Mouse (Mus musculus) heart, postnatal 0 days (tissue): ENCODE results near the gene Rcc2. TPM values are rescaled to one million over a fixed set of nuclear protein-coding genes. Genes with fewer than 3 reads are reported as not detected.

Experiments
- ATAC-seq: fragments of 200-750 bp; cut with Nextera tagmentation; 2 replicates; pipeline ENCODE4 v1.8.0; 2017; ENCODE audit warnings: low read depth, moderate number of reproducible peaks, moderate library complexity; ENCODE audit not compliant: insufficient read depth
- DNase-seq: peaks from one replicate; pipeline ENCODE4 v3.0.0-alpha.2; 2016; ENCODE audit warnings: low spot score
- H3K27ac ChIP-seq: fragments of 300-500 bp; sonication (generic); 2 replicates; pipeline ENCODE4 v1.5.1; 2014; ENCODE audit warnings: low read depth, mild to moderate bottlenecking
- H3K27me3 ChIP-seq: fragments of 300-500 bp; sonication (generic); 2 replicates; pipeline ENCODE4 v1.6.1; 2014; ENCODE audit warnings: low read length, mixed read lengths; ENCODE audit not compliant: control insufficient read depth, insufficient read depth
- H3K36me3 ChIP-seq: fragments of 300-500 bp; sonication (generic); replicated peaks from 2 replicates; pipeline ENCODE4 v1.6.1; 2014; ENCODE audit warnings: low read length, mixed read lengths; ENCODE audit not compliant: control insufficient read depth, insufficient read depth
- H3K4me1 ChIP-seq: fragments of 300-500 bp; sonication (generic); 2 replicates; pipeline ENCODE4 v1.6.1; 2014; ENCODE audit warnings: antibody characterized with exemption; ENCODE audit not compliant: control insufficient read depth, insufficient read depth
- H3K4me2 ChIP-seq: fragments of 300-500 bp; sonication (generic); 2 replicates; pipeline ENCODE4 v1.6.1; 2014; ENCODE audit warnings: low read depth, mild to moderate bottlenecking, low read length, moderate library complexity
- H3K4me3 ChIP-seq: fragments of 300-500 bp; sonication (generic); 2 replicates; pipeline ENCODE4 v1.5.1; 2014; ENCODE audit warnings: low read depth, low read length
- H3K9ac ChIP-seq: fragments of 300-500 bp; sonication (generic); replicated peaks from 2 replicates; pipeline ENCODE4 v1.6.1; 2014; ENCODE audit warnings: low read depth, low read length, mixed read lengths
- H3K9me3 ChIP-seq: fragments of 300-500 bp; sonication (generic); replicated peaks from 2 replicates; pipeline ENCODE4 v1.6.1; 2016; ENCODE audit warnings: low read length; ENCODE audit not compliant: control insufficient read depth
- CTCF ChIP-seq: IDR thresholded peaks from 2 replicates; pipeline ENCODE4 v1.5.1; 2016; ENCODE audit warnings: antibody characterized with exemption, control low read depth, low read depth
- EP300 ChIP-seq: IDR thresholded peaks from 2 replicates; pipeline ENCODE4 v1.6.1; 2016; ENCODE audit warnings: antibody characterized with exemption, low read depth
- WGBS: fragments of 180-500 bp; shearing (Covaris S2); extraction: QIAGEN DNeasy Blood & Tissue Kit; methylation state at CpG from one replicate; pipeline ENCODE4 v1.1.7; 2014; 5-methylcytosine and 5-hydroxymethylcytosine counted together
- microRNA-seq: library from miRNA; unstranded; fragments of <30 nt; microRNA quantifications from one replicate; pipeline ENCODE4, GENCODE M21; 2016
- polyA plus RNA-seq: library from polyadenylated mRNA; unstranded; fragments of >200 nt; fragmentation: Nextera tagmentation; extraction: Ambion mirVana; gene quantifications from 2 replicates; pipeline ENCODE4 v1.2.1, GENCODE M21; 2015
- total RNA-seq: library from RNA; depleted of rRNA; stranded (reverse); fragments of >200 nt; gene quantifications from 2 replicates; pipeline ENCODE4 v1.2.3, GENCODE M21; 2014; ENCODE audit warnings: low replicate concordance; rRNA removed

Gene Rcc2
- total and polyA plus RNA-seq, 2 experiments from 2014 or later: 4.8 to 36.9 TPM

GRCm38 (mm10) chr4:140763158-140763557 is 62.8 kb downstream of the Rcc2 start:
- Histone ChIP-seq H3K27ac (no peak overlapping the region), H3K4me3 (no peak overlapping the region), H3K9ac (no peak overlapping the region), H3K27me3 (no peaks in the 10 kb centered on the region), H3K9me3 (no peaks in the 10 kb centered on the region), H3K4me2 (no peak overlapping the region), H3K4me1 (no peaks in the 10 kb centered on the region), H3K36me3 (no peaks in the 10 kb centered on the region)
- 20% methylated on average over 9 of the region's 9 CpGs for WGBS
- DNase-seq: no peak
- TF ChIP-seq EP300 (no peak), CTCF (peak; percentile 49)
- ATAC-seq: peak; percentile 58

- no peak for TF ChIP-seq EP300
- no peak for TF ChIP-seq CTCF
- Histone ChIP-seq H3K27ac (no peak overlapping the region), H3K27me3 (no peaks in the 10 kb centered on the region), H3K4me3 (no peak overlapping the region), H3K9me3 (no peaks in the 10 kb centered on the region), H3K4me1 (no peaks in the 10 kb centered on the region), H3K9ac (no peak overlapping the region), H3K4me2 (no peak overlapping the region), H3K36me3 (no peaks in the 10 kb centered on the region)
- DNase-seq: no peak
- no peak for ATAC-seq
- 62% methylated on average over 3 of the region's 3 CpGs for WGBS
Measured at GRCm38 (mm10) chr4:140765936-140766335, 65.6 kb downstream of the Rcc2 start.

DNA sequence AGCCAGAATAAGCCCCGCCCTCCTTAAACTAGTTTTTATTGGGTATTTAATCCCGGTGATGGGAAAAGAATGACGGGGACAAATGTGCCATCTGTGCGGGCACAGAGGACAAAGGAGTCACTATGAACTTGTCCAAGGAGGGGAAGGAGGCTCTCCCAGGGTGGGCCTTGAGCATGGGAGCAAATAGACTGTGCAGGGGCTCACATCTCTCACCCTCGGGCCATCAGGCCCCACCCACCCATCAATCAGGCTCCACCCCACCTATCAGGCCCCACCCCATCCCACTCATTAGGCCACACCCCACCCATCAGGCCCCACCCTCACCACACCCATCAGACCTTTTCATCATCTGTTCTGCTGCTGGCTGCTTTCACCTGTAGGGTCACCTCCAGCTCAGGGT is 68.6 kb downstream of the Rcc2 start:
- no peak overlapping the region for H3K4me2 ChIP-seq
- no peaks in the 10 kb centered on the region for H3K4me1 ChIP-seq
- TF ChIP-seq EP300: no peak
- no peak for TF ChIP-seq CTCF
- no peak overlapping the region for H3K9ac ChIP-seq
- no peak overlapping the region for H3K27ac ChIP-seq
- no peaks in the 10 kb centered on the region for H3K9me3 ChIP-seq
- H3K4me3 ChIP-seq: no peak overlapping the region
- H3K27me3 ChIP-seq: no peaks in the 10 kb centered on the region
- WGBS: 81% methylated on average over 5 of the region's 5 CpGs
- no peaks in the 10 kb centered on the region for H3K36me3 ChIP-seq
- ATAC-seq (no peak), DNase-seq (no peak)

GRCm38 (mm10) chr4:140770433-140770832 is 70.1 kb downstream of the Rcc2 start:
- Histone ChIP-seq H3K27ac (0 out of 2 replicates have a peak overlapping the region, but pooled peaks have one; percentile 5), H3K9me3 (no peaks in the 10 kb centered on the region), H3K4me1 (no peaks in the 10 kb centered on the region), H3K4me2 (peak overlapping the region; percentile 53), H3K27me3 (no peaks in the 10 kb centered on the region), H3K9ac (0 out of 2 replicates have a peak overlapping the region, but pooled peaks have one; percentile 8), H3K36me3 (no peaks in the 10 kb centered on the region), H3K4me3 (peak overlapping the region; percentile 40)
- ATAC-seq: peak; percentile 58
- WGBS: 11% methylated on average over 13 of the region's 13 CpGs
- DNase-seq: peak; percentile 53
- TF ChIP-seq EP300 (no peak), CTCF (no peak)

DNA sequence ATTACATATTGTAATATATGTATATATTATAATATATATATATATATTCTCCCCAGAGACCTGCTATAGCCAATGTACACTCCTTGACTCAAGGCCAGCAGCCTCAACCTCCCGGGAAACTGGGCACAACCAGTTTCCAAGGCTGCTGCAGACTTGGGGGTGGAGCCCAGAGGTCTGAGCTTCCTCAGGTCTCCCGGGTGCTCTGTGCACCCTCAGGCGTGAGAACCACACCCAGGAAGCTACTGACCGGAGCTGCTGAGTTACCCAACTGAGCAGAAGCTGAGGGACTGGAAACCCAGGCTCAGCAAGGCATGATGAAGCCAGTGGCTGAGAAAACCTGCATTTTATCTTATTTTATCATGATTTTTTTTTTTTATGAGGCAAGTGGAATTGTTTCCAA is 70.8 kb downstream of the Rcc2 start:
- Histone ChIP-seq H3K27ac (no peak overlapping the region), H3K4me1 (no peaks in the 10 kb centered on the region), H3K4me3 (no peak overlapping the region), H3K27me3 (no peaks in the 10 kb centered on the region), H3K9me3 (no peaks in the 10 kb centered on the region), H3K4me2 (no peak overlapping the region), H3K36me3 (no peaks in the 10 kb centered on the region), H3K9ac (no peak overlapping the region)
- WGBS: 27% methylated on average over 4 of the region's 4 CpGs
- no peak for ATAC-seq
- TF ChIP-seq CTCF: no peak
- no peak for TF ChIP-seq EP300
- no peak for DNase-seq

Small RNA genes within 50 kb of the gene (microRNA-seq; reads per million reads assigned to microRNA genes)
- gene Gm23045 (not detected), gene Gm25951 (not detected)

Other genes starting within 250 kb of the Rcc2 start
- 46.8 and 52.8 TPM in 2 replicates for gene Arhgef10l, start 34.5 kb upstream of the Rcc2 start, total RNA-seq
- gene Arhgef10l, start 34.5 kb upstream of the Rcc2 start, polyA plus RNA-seq: 12.1 and 15.4 TPM in 2 replicates
- not detected in 2 replicates for gene Padi6, start 42.1 kb downstream of the Rcc2 start, total RNA-seq
- gene Padi6, start 42.1 kb downstream of the Rcc2 start, polyA plus RNA-seq: 0.07 TPM in 1 of 2 replicates, not detected in the other
- gene Padi4, start 73.7 kb downstream of the Rcc2 start, total RNA-seq: 2.4 and 2.7 TPM in 2 replicates
- gene Padi4, start 73.7 kb downstream of the Rcc2 start, polyA plus RNA-seq: 1.1 and 1.2 TPM in 2 replicates
- 0.04 TPM in 1 of 2 replicates, not detected in the other for gene Padi3, start 110.1 kb downstream of the Rcc2 start, total RNA-seq
- 0.11 TPM in 2 replicates for gene Padi3, start 110.1 kb downstream of the Rcc2 start, polyA plus RNA-seq
- gene Padi1, start 145.2 kb downstream of the Rcc2 start, total RNA-seq: not detected in 2 replicates
- gene Padi1, start 145.2 kb downstream of the Rcc2 start, polyA plus RNA-seq: 0.04 TPM in 1 of 2 replicates, not detected in the other
- 0.31 TPM in 1 of 2 replicates, not detected in the other for gene Padi2, start 205.8 kb downstream of the Rcc2 start, total RNA-seq
- gene Padi2, start 205.8 kb downstream of the Rcc2 start, polyA plus RNA-seq: 0.18 and 0.44 TPM in 2 replicates